In genomic region chr3:88537146-88537545, GRCm38 (mm10) we compare ENCODE assay signal across 8 mouse cellular contexts. TPM values are rescaled to one million over a fixed set of nuclear protein-coding genes. Genes with fewer than 3 reads are reported as not detected.
DNase-seq lines count a peak whose midpoint lies in the region; ATAC-seq lines count a peak whose summit lies in the region.

No protein-coding gene starts in this region.

- DNase-seq in heart, adult 9 months (ENCODE audit: low spot score in 2 of 2) = no peak
- DNase-seq in embryonic facial prominence, embryonic 14.5 days (ENCODE audit: low spot score) = no peak
- DNase-seq in spleen, postnatal 36 days (ENCODE audit: low spot score in 2 of 2) = no peak
- DNase-seq in MN1 (ENCODE audit: low spot score) = no peak

- peak overlapping the region; percentile 60 for H3K4me2 ChIP-seq in heart, embryonic 16.5 days (ENCODE audit: low read depth, low read length)
- H3K4me2 ChIP-seq in embryonic facial prominence, embryonic 14.5 days (ENCODE audit: low read depth, low read length) = peak overlapping the region; percentile 74
- peak overlapping the region; percentile 94 for H3K4me2 ChIP-seq in limb, embryonic 12.5 days
- H3K4me2 ChIP-seq in midbrain, embryonic 15.5 days = peak overlapping the region; percentile 83

- WGBS in heart, embryonic 16.5 days = 75% methylated on average over 6 of the region's 6 CpGs
- 64% methylated on average over 5 of the region's 6 CpGs for WGBS in embryonic facial prominence, embryonic 14.5 days
- WGBS in limb, embryonic 12.5 days = 69% methylated on average over 6 of the region's 6 CpGs
- 42% methylated on average over 6 of the region's 6 CpGs for WGBS in midbrain, embryonic 15.5 days

- no peak overlapping the region; the same call in 1 of the 2 replicates for H3K4me3 ChIP-seq in heart, embryonic 16.5 days (ENCODE audit: low read length)
- peak overlapping the region; percentile 78 for H3K4me3 ChIP-seq in embryonic facial prominence, embryonic 14.5 days (ENCODE audit: low read depth, low read length)
- peak overlapping the region; percentile 75 for H3K4me3 ChIP-seq in limb, embryonic 12.5 days (replicated peaks)
- peak overlapping the region; percentile 65 for H3K4me3 ChIP-seq in midbrain, embryonic 15.5 days

- peak overlapping the region; percentile 51 for H3K9ac ChIP-seq in heart, embryonic 16.5 days (ENCODE audit: low read length)
- H3K9ac ChIP-seq in embryonic facial prominence, embryonic 14.5 days (ENCODE audit: low read depth, low read length) = peak overlapping the region; percentile 98
- H3K9ac ChIP-seq in limb, embryonic 12.5 days (replicated peaks) = peak overlapping the region; percentile 44; the same call in 1 of the 2 replicates
- peak overlapping the region; percentile 99 for H3K9ac ChIP-seq in midbrain, embryonic 15.5 days

- no peaks in the 10 kb centered on the region for H3K27me3 ChIP-seq in heart, embryonic 16.5 days (ENCODE audit: control insufficient read depth, insufficient read depth, low read length)
- no peaks in the 10 kb centered on the region for H3K27me3 ChIP-seq in embryonic facial prominence, embryonic 14.5 days (replicated peaks; ENCODE audit: control insufficient read depth, insufficient read depth, low read length)
- H3K27me3 ChIP-seq in limb, embryonic 12.5 days = no peaks in the 10 kb centered on the region
- no peaks in the 10 kb centered on the region for H3K27me3 ChIP-seq in midbrain, embryonic 15.5 days (replicated peaks)

- no peak overlapping the region; the same call in 1 of the 2 replicates for H3K27ac ChIP-seq in heart, embryonic 16.5 days (ENCODE audit: low read length)
- H3K27ac ChIP-seq in embryonic facial prominence, embryonic 14.5 days (replicated peaks; ENCODE audit: low read depth, low read length) = peak overlapping the region; percentile 62
- peak overlapping the region; percentile 77 for H3K27ac ChIP-seq in limb, embryonic 12.5 days
- peak overlapping the region; percentile 42 for H3K27ac ChIP-seq in midbrain, embryonic 15.5 days

- ATAC-seq in heart, embryonic 16.5 days (replicated peaks; ENCODE audit: extremely low read depth, insufficient read depth, low FRiP score) = no peak
- ATAC-seq in embryonic facial prominence, embryonic 14.5 days (ENCODE audit: low read depth) = no peak
- ATAC-seq in limb, embryonic 12.5 days (ENCODE audit: insufficient number of reproducible peaks, insufficient read depth, low FRiP score, low TSS enrichment, low read depth) = no peak
- ATAC-seq in midbrain, embryonic 15.5 days (replicated peaks) = no peak
- ATAC-seq in cerebellum, adult (ENCODE audit: insufficient number of reproducible peaks, low FRiP score, low TSS enrichment) = no peak

- H3K4me1 ChIP-seq in heart, embryonic 16.5 days (ENCODE audit: control insufficient read depth, insufficient read depth, low read length) = peaks cover 57% of the 10 kb centered on the region
- peaks cover 47% of the 10 kb centered on the region for H3K4me1 ChIP-seq in embryonic facial prominence, embryonic 14.5 days (ENCODE audit: control insufficient read depth, insufficient read depth, low read length)
- H3K4me1 ChIP-seq in limb, embryonic 12.5 days (replicated peaks) = peaks cover 55% of the 10 kb centered on the region
- peaks cover 77% of the 10 kb centered on the region for H3K4me1 ChIP-seq in midbrain, embryonic 15.5 days

- peaks cover 18% of the 10 kb centered on the region for H3K36me3 ChIP-seq in heart, embryonic 16.5 days (ENCODE audit: control insufficient read depth, insufficient read depth)
- peaks cover 65% of the 10 kb centered on the region for H3K36me3 ChIP-seq in embryonic facial prominence, embryonic 14.5 days (ENCODE audit: control insufficient read depth, insufficient read depth, low read length)
- peaks cover 73% of the 10 kb centered on the region for H3K36me3 ChIP-seq in limb, embryonic 12.5 days
- H3K36me3 ChIP-seq in midbrain, embryonic 15.5 days (replicated peaks) = peaks cover 30% of the 10 kb centered on the region

- H3K9me3 ChIP-seq in heart, embryonic 16.5 days (replicated peaks; ENCODE audit: control insufficient read depth, low read length) = no peaks in the 10 kb centered on the region
- no peaks in the 10 kb centered on the region for H3K9me3 ChIP-seq in embryonic facial prominence, embryonic 14.5 days (ENCODE audit: control insufficient read depth, low read length)
- no peaks in the 10 kb centered on the region for H3K9me3 ChIP-seq in limb, embryonic 12.5 days
- H3K9me3 ChIP-seq in midbrain, embryonic 15.5 days = no peaks in the 10 kb centered on the region

RNA-seq across cellular contexts. Expression of gene Mex3a, which starts 5.0 kb away (rescaled TPM):
- polyA plus RNA-seq in heart, embryonic 16.5 days (2015; fragmentation: Nextera tagmentation; extraction: Ambion mirVana) = 5.3 and 5.7 TPM in 2 replicates
- 21.5 and 24.7 TPM in 2 replicates for polyA plus RNA-seq in embryonic facial prominence, embryonic 14.5 days (2014; fragmentation: Nextera tagmentation; extraction: Ambion mirVana)
- polyA plus RNA-seq in limb, embryonic 12.5 days (2016; fragmentation: Nextera tagmentation; extraction: Ambion mirVana) = 37.4 and 38.0 TPM in 2 replicates
- 37.0 and 37.7 TPM in 2 replicates for polyA plus RNA-seq in midbrain, embryonic 15.5 days (2015; fragmentation: Nextera tagmentation; extraction: Ambion mirVana)

RNA-seq across cellular contexts. Expression of gene Rab25, which starts 11.0 kb away (rescaled TPM):
- 2.2 and 5.2 TPM in 2 replicates for polyA plus RNA-seq in heart, embryonic 16.5 days (2015; fragmentation: Nextera tagmentation; extraction: Ambion mirVana)
- 33.8 and 38.0 TPM in 2 replicates for polyA plus RNA-seq in embryonic facial prominence, embryonic 14.5 days (2014; fragmentation: Nextera tagmentation; extraction: Ambion mirVana)
- polyA plus RNA-seq in limb, embryonic 12.5 days (2016; fragmentation: Nextera tagmentation; extraction: Ambion mirVana) = 2.6 and 3.5 TPM in 2 replicates
- polyA plus RNA-seq in midbrain, embryonic 15.5 days (2015; fragmentation: Nextera tagmentation; extraction: Ambion mirVana) = 0.41 and 1.3 TPM in 2 replicates

RNA-seq across cellular contexts. Expression of gene Lamtor2, which starts 15.7 kb away (rescaled TPM):
- 136 and 139 TPM in 2 replicates for polyA plus RNA-seq in heart, embryonic 16.5 days (2015; fragmentation: Nextera tagmentation; extraction: Ambion mirVana)
- polyA plus RNA-seq in embryonic facial prominence, embryonic 14.5 days (2014; fragmentation: Nextera tagmentation; extraction: Ambion mirVana) = 97.9 and 107 TPM in 2 replicates
- polyA plus RNA-seq in limb, embryonic 12.5 days (2016; fragmentation: Nextera tagmentation; extraction: Ambion mirVana) = 134 and 139 TPM in 2 replicates
- 206 and 232 TPM in 2 replicates for polyA plus RNA-seq in midbrain, embryonic 15.5 days (2015; fragmentation: Nextera tagmentation; extraction: Ambion mirVana)

RNA-seq across cellular contexts. Expression of gene Ubqln4, which starts 16.4 kb away (rescaled TPM):
- 28.8 and 32.0 TPM in 2 replicates for polyA plus RNA-seq in heart, embryonic 16.5 days (2015; fragmentation: Nextera tagmentation; extraction: Ambion mirVana)
- polyA plus RNA-seq in embryonic facial prominence, embryonic 14.5 days (2014; fragmentation: Nextera tagmentation; extraction: Ambion mirVana) = 46.3 and 50.0 TPM in 2 replicates
- 62.6 and 67.0 TPM in 2 replicates for polyA plus RNA-seq in limb, embryonic 12.5 days (2016; fragmentation: Nextera tagmentation; extraction: Ambion mirVana)
- 45.9 and 48.0 TPM in 2 replicates for polyA plus RNA-seq in midbrain, embryonic 15.5 days (2015; fragmentation: Nextera tagmentation; extraction: Ambion mirVana)

RNA-seq across cellular contexts. Expression of gene Lmna, which starts 27.4 kb away (rescaled TPM):
- polyA plus RNA-seq in heart, embryonic 16.5 days (2015; fragmentation: Nextera tagmentation; extraction: Ambion mirVana) = 127 and 129 TPM in 2 replicates
- 426 and 482 TPM in 2 replicates for polyA plus RNA-seq in embryonic facial prominence, embryonic 14.5 days (2014; fragmentation: Nextera tagmentation; extraction: Ambion mirVana)
- 51.8 and 56.4 TPM in 2 replicates for polyA plus RNA-seq in limb, embryonic 12.5 days (2016; fragmentation: Nextera tagmentation; extraction: Ambion mirVana)
- polyA plus RNA-seq in midbrain, embryonic 15.5 days (2015; fragmentation: Nextera tagmentation; extraction: Ambion mirVana) = 51.1 and 51.6 TPM in 2 replicates

Comparison
In these comparisons a context has a peak if more than half of its experiments do, and no peak if none do; other contexts are left out.
1. H3K9ac ChIP-seq: peak in every context shown above with its lines; median percentile 99 in midbrain, embryonic 15.5 days; 98 in embryonic facial prominence, embryonic 14.5 days; 51 in heart, embryonic 16.5 days; 44 in limb, embryonic 12.5 days.